Mouse (Mus musculus) adrenal gland, postnatal 0 days (tissue): Measurements from ENCODE around the gene Pidd1. TPM values are rescaled to one million over a fixed set of nuclear protein-coding genes. Genes with fewer than 3 reads are reported as not detected.

ENCODE experiments used
- polyA plus RNA-seq: library from polyadenylated mRNA; unstranded; fragments of >200 nt; fragmentation: Nextera tagmentation; extraction: Ambion mirVana; gene quantifications from 2 replicates; pipeline ENCODE4 v1.2.1, GENCODE M21; 2015

Gene Pidd1
- 2.4 and 2.8 TPM in 2 replicates for polyA plus RNA-seq

GRCm38 (mm10) chr7:141443828-141444237 is at the start of gene Pidd1:
Gene Pidd1 (minus strand): TSS chr7:141444025.

GRCm38 (mm10) chr7:141475011-141475804 is 31.4 kb upstream of the Pidd1 start, which contains the start of the genes Polr2l and Tspan4:
Gene Polr2l (minus strand): TSS chr7:141475132.
Gene Tspan4 (plus strand): TSS chr7:141475240.

GRCm38 (mm10) chr7:141467230-141468030 is 23.6 kb upstream of the Pidd1 start, which contains the start of gene Cd151:
Gene Cd151 (plus strand): TSS chr7:141467392.

GRCm38 (mm10) chr7:141460391-141461113 is 16.7 kb upstream of the Pidd1 start, which contains the start of gene Cracr2b:
Gene Cracr2b (plus strand): TSS chr7:141461094.

GRCm38 (mm10) chr7:141454967-141455551 is 11.2 kb upstream of the Pidd1 start, which contains the start of gene Pnpla2:
Gene Pnpla2 (plus strand): TSS chr7:141455198.

GRCm38 (mm10) chr7:141447110-141447991 is 3.5 kb upstream of the Pidd1 start, which contains the start of gene Rplp2:
Gene Rplp2 (plus strand): TSS chr7:141447370.

GRCm38 (mm10) chr7:141437178-141438120 is 6.4 kb downstream of the Pidd1 start, which contains the start of gene Slc25a22:
Gene Slc25a22 (minus strand): TSS chr7:141437892.

GRCm38 (mm10) chr7:141429310-141429709 is 14.5 kb downstream of the Pidd1 start, which contains the start of gene Cend1:
Gene Cend1 (minus strand): TSS chr7:141429491.

GRCm38 (mm10) chr7:141413809-141414584 is 29.8 kb downstream of the Pidd1 start, which contains the start of gene Gatd1:
Gene Gatd1 (minus strand): TSS chr7:141414136.

GRCm38 (mm10) chr7:141391625-141392551 is 51.9 kb downstream of the Pidd1 start, which contains the start of gene Taldo1:
Gene Taldo1 (plus strand): TSS chr7:141392199.

Other genes with a start within 250 kb of the Pidd1 start
- gene Lrrc56, start 249.9 kb downstream of the Pidd1 start, polyA plus RNA-seq = 3.9 and 6.0 TPM in 2 replicates
- 0.32 and 1.2 TPM in 2 replicates for gene Lmntd2, start 229.9 kb downstream of the Pidd1 start, polyA plus RNA-seq
- 16.4 and 24.5 TPM in 2 replicates for gene Rassf7, start 228.2 kb downstream of the Pidd1 start, polyA plus RNA-seq
- 17.0 and 25.2 TPM in 2 replicates for gene Phrf1, start 215.2 kb downstream of the Pidd1 start, polyA plus RNA-seq
- gene Irf7, start 177.5 kb downstream of the Pidd1 start, polyA plus RNA-seq = 17.1 and 28.5 TPM in 2 replicates
- 3.5 and 5.3 TPM in 2 replicates for gene Cdhr5, start 167.2 kb downstream of the Pidd1 start, polyA plus RNA-seq
- 9.1 and 10.6 TPM in 2 replicates for gene Sct, start 164.9 kb downstream of the Pidd1 start, polyA plus RNA-seq
- gene Drd4, start 152.0 kb downstream of the Pidd1 start, polyA plus RNA-seq = 0.19 and 0.25 TPM in 2 replicates
- gene Deaf1, start 116.3 kb downstream of the Pidd1 start, polyA plus RNA-seq = 57.4 and 71.3 TPM in 2 replicates
- 21.9 and 39.5 TPM in 2 replicates for gene Tmem80, start 116.3 kb downstream of the Pidd1 start, polyA plus RNA-seq
- 4.6 and 5.3 TPM in 2 replicates for gene Eps8l2, start 105.1 kb downstream of the Pidd1 start, polyA plus RNA-seq
- 338 and 567 TPM in 2 replicates for gene Taldo1, start 51.8 kb downstream of the Pidd1 start, polyA plus RNA-seq
- gene Gatd1, start 29.9 kb downstream of the Pidd1 start, polyA plus RNA-seq = 39.9 and 53.4 TPM in 2 replicates
- gene Cend1, start 14.5 kb downstream of the Pidd1 start, polyA plus RNA-seq = 5.0 and 17.0 TPM in 2 replicates
- 18.6 and 27.0 TPM in 2 replicates for gene Slc25a22, start 6.1 kb downstream of the Pidd1 start, polyA plus RNA-seq
- gene Rplp2, start 3.3 kb upstream of the Pidd1 start, polyA plus RNA-seq = 916 and 984 TPM in 2 replicates
- gene Pnpla2, start 11.2 kb upstream of the Pidd1 start, polyA plus RNA-seq = 37.4 and 82.9 TPM in 2 replicates
- gene Cracr2b, start 17.1 kb upstream of the Pidd1 start, polyA plus RNA-seq = 13.3 and 17.8 TPM in 2 replicates
- 79.0 and 90.1 TPM in 2 replicates for gene Cd151, start 23.4 kb upstream of the Pidd1 start, polyA plus RNA-seq
- gene Polr2l, start 31.1 kb upstream of the Pidd1 start, polyA plus RNA-seq = 63.7 and 105 TPM in 2 replicates
- 141 and 186 TPM in 2 replicates for gene Tspan4, start 31.2 kb upstream of the Pidd1 start, polyA plus RNA-seq
- 25.0 and 35.0 TPM in 2 replicates for gene Chid1, start 95.8 kb upstream of the Pidd1 start, polyA plus RNA-seq
- gene Ap2a2, start 118.1 kb upstream of the Pidd1 start, polyA plus RNA-seq = 48.3 and 57.2 TPM in 2 replicates
- gene Muc6, start 211.3 kb upstream of the Pidd1 start, polyA plus RNA-seq = 0.27 and 0.30 TPM in 2 replicates
- gene Muc2, start 246.3 kb upstream of the Pidd1 start, polyA plus RNA-seq = 0.17 and 0.41 TPM in 2 replicates